Mouse (Mus musculus): ENCODE results near the gene Gmppb. TPM values are rescaled to one million over a fixed set of nuclear protein-coding genes. Genes with fewer than 3 reads are reported as not detected.
"Not testable (repeated sequence)": the region's sequence is repeated elsewhere in the genome, so short reads cannot be mapped to it uniquely, and the experiment has no call there.

The Gmppb gene
- polyA plus RNA-seq (2015; fragmentation: Nextera tagmentation; extraction: Ambion mirVana) = 12.9 and 13.8 TPM in 2 replicates

DNA sequence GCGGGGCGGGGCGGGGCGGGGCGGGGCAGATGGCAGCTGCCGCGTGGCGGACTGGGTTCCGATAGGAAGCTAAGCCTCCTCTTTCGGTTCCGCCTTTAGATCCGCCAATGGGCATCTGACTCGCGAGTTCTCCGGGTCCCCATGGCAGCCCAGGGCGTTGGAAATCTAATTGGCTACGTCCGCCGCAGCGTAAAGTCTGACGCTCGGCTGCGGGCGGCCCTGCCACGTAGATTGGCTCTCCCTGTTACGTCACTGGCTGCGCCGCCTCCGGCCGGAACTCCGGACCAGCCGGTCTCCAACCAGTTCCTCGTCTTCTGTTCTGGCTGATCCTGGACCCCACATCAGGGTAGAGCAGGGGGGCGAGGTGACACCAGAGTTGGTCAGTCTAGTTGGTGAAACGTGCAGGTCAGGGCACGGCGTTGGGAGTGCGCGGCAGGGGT is at the start of gene Gmppb:
TSS of gene Gmppb (plus strand) at position 227 of the 440 bp plus-strand sequence.
- Histone ChIP-seq H3K9ac (ENCODE audit: low read depth, low read length) (peak within 1 kb of the TSS; percentile 68), H3K4me1 (ENCODE audit: control insufficient read depth, low read depth, low read length) (peaks cover 49% of the 10 kb centered on the region), H3K4me2 (ENCODE audit: low read depth, low read length) (peak within 1 kb of the TSS; percentile 97), H3K4me3 (ENCODE audit: low read depth, low read length) (peak within 1 kb of the TSS; percentile 77), H3K27me3 (ENCODE audit: control insufficient read depth, insufficient read depth, low read depth, low read length) (no peaks in the 10 kb centered on the region), H3K36me3 (ENCODE audit: control insufficient read depth, insufficient read depth) (peaks cover 49% of the 10 kb centered on the region), H3K27ac (ENCODE audit: low read length) (peak within 1 kb of the TSS; percentile 89), H3K9me3 (replicated peaks; ENCODE audit: control insufficient read depth, low read length) (no peaks in the 10 kb centered on the region)
- ATAC-seq (ENCODE audit: low read depth) = peak; percentile 94
- WGBS (ENCODE audit: insufficient replicate concordance) = under 1% methylated on average over 39 of the region's 39 CpGs

DNA sequence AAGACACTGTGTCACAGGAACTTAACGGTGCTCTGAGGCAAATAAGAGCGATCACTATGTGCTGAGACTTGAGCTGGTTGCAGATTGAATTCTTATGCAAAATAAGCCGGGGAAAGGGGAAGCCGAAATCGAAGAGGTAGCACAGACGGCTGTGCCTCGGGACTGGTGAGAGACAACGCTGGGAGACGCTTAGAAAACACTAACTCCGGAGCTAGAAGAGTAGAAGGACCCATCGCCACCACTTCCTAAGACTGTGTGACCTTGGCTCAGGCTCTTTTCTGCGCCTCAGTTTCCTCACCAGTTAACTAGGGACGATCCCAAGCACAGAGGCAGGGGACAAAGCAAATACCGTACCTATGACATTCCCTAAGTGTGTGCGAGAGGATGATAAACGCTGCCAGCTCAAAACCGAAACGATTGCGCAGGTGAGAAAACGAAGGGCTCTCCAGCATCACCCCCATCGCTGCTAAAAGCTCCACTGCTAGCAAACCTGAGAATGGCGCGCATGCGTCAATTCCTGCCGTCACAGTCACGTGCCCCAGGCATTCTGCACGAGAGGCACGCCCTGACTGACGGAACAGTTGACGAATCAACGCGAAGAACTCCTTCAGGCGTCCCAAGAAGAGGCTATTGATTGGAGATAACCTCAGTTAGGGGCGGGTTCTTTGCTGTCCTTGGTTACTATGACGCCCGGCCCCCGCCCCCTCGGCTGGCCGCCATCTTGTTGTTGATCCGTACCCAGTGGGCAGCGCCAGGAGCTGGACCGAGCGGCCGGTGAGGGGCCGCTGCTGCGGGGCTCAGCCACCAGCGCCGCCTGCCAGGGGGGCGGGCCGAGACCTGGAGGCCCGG is 46.9 kb upstream of the Gmppb start, which contains the start of gene Ip6k1:
TSS of gene Ip6k1 (plus strand) at position 580 of the 849 bp plus-strand sequence.
- ATAC-seq (ENCODE audit: low read depth) = peak; percentile 99
- H3K4me3 ChIP-seq (ENCODE audit: low read depth, low read length) = peak within 1 kb of the TSS; percentile 96

DNA sequence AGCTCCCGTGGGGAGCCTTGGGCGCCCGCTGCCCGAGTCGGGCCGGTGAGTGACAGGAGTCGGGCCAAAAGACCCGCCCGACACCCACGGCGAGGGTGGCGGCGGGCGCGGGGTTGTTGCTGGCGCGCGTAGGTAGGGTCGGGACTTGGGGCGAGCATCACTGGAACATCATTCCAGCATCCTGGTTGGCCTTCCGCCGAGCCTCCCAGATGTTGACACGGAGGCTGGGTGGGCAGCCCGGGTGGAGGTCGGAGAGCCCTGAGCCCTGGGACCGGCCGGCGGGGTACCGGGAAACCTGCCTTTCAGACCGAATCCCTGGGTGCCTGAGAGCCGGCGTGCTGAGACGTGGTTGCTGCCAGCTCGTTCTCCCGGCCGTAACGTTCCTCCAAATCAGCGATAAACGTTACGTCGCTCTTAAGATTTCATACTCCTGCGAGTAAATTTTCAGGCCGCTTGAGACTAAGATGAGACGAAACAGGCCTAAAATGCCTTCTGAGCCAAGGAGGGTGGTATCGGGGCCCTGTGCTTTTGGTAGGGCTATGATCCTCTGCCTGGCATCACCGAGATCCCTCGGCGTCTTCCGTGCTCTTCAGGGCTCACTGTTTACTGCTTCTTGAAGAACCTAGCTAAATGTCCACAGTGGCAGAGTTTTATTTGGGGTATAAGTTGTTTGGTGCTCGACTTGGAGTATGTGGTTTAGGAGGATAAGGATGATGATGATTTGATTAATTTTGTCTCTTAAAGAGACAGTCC is 46.1 kb upstream of the Gmppb start:
- Histone ChIP-seq H3K27me3 (ENCODE audit: control insufficient read depth, insufficient read depth, low read depth, low read length) (no peaks in the 10 kb centered on the region), H3K4me2 (ENCODE audit: low read depth, low read length) (peak overlapping the region; percentile 76), H3K27ac (ENCODE audit: low read length) (peak overlapping the region; percentile 97), H3K9me3 (replicated peaks; ENCODE audit: control insufficient read depth, low read length) (no peaks in the 10 kb centered on the region), H3K9ac (ENCODE audit: low read depth, low read length) (peak overlapping the region; percentile 100), H3K4me1 (ENCODE audit: control insufficient read depth, low read depth, low read length) (peaks cover 34% of the 10 kb centered on the region), H3K4me3 (ENCODE audit: low read depth, low read length) (peak overlapping the region; percentile 96), H3K36me3 (ENCODE audit: control insufficient read depth, insufficient read depth) (no peaks in the 10 kb centered on the region)
- under 1% methylated on average over 50 of the region's 50 CpGs for WGBS (ENCODE audit: insufficient replicate concordance)
- ATAC-seq (ENCODE audit: low read depth) = peak; percentile 6

More for the DNA sequence above, 46.9 kb upstream of the Gmppb start, which contains the start of gene Ip6k1:
- Histone ChIP-seq H3K27ac (ENCODE audit: low read length) (peak within 1 kb of the TSS; percentile 97), H3K4me2 (ENCODE audit: low read depth, low read length) (peak within 1 kb of the TSS; percentile 89), H3K4me1 (ENCODE audit: control insufficient read depth, low read depth, low read length) (peaks cover 29% of the 10 kb centered on the region), H3K9me3 (replicated peaks; ENCODE audit: control insufficient read depth, low read length) (no peaks in the 10 kb centered on the region), H3K27me3 (ENCODE audit: control insufficient read depth, insufficient read depth, low read depth, low read length) (no peaks in the 10 kb centered on the region), H3K9ac (ENCODE audit: low read depth, low read length) (peak within 1 kb of the TSS; percentile 100), H3K36me3 (ENCODE audit: control insufficient read depth, insufficient read depth) (no peaks in the 10 kb centered on the region)
- WGBS (ENCODE audit: insufficient replicate concordance) = under 1% methylated on average over 51 of the region's 51 CpGs

DNA sequence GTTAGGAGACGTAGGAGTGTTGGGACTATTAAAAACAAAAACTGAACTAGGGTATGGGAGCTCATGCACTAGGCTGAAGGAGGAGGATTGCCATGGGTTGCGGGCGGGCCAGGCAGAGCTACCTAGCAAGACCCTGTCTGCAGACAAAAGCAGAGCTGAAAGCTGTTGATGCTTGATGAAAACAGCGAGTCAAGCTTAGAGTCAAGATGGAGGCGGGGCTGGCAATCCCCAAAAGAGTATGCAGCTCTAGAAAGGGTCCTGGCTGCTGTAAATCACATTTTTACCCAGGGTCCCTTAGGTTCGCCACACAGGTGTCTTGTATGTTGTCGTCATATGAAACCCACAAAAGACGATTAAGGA is 45.5 kb upstream of the Gmppb start:
- peak overlapping the region; percentile 76 for H3K4me2 ChIP-seq (ENCODE audit: low read depth, low read length)
- ATAC-seq (ENCODE audit: low read depth) = no peak
- H3K4me1 ChIP-seq (ENCODE audit: control insufficient read depth, low read depth, low read length) = peaks cover 40% of the 10 kb centered on the region
- H3K9ac ChIP-seq (ENCODE audit: low read depth, low read length) = peak overlapping the region; percentile 100
- H3K9me3 ChIP-seq (replicated peaks; ENCODE audit: control insufficient read depth, low read length) = no peaks in the 10 kb centered on the region
- 25% methylated on average over 8 of the region's 8 CpGs for WGBS (ENCODE audit: insufficient replicate concordance)
- peak overlapping the region; percentile 97 for H3K27ac ChIP-seq (ENCODE audit: low read length)
- peak overlapping the region; percentile 96 for H3K4me3 ChIP-seq (ENCODE audit: low read depth, low read length)
- H3K36me3 ChIP-seq (ENCODE audit: control insufficient read depth, insufficient read depth) = no peaks in the 10 kb centered on the region
- no peaks in the 10 kb centered on the region for H3K27me3 ChIP-seq (ENCODE audit: control insufficient read depth, insufficient read depth, low read depth, low read length)

GRCm38 (mm10) chr9:108008041-108008440 is 41.0 kb upstream of the Gmppb start:
- Histone ChIP-seq H3K36me3 (ENCODE audit: control insufficient read depth, insufficient read depth) (peaks cover 10% of the 10 kb centered on the region), H3K27me3 (ENCODE audit: control insufficient read depth, insufficient read depth, low read depth, low read length) (no peaks in the 10 kb centered on the region), H3K27ac (ENCODE audit: low read length) (no peak overlapping the region), H3K4me1 (ENCODE audit: control insufficient read depth, low read depth, low read length) (peaks cover 37% of the 10 kb centered on the region), H3K4me3 (ENCODE audit: low read depth, low read length) (no peak overlapping the region), H3K4me2 (ENCODE audit: low read depth, low read length) (no peak overlapping the region), H3K9me3 (replicated peaks; ENCODE audit: control insufficient read depth, low read length) (no peaks in the 10 kb centered on the region), H3K9ac (ENCODE audit: low read depth, low read length) (no peak overlapping the region)
- ATAC-seq (ENCODE audit: low read depth) = no peak
- 81% methylated on average over 5 of the region's 5 CpGs for WGBS (ENCODE audit: insufficient replicate concordance)

DNA sequence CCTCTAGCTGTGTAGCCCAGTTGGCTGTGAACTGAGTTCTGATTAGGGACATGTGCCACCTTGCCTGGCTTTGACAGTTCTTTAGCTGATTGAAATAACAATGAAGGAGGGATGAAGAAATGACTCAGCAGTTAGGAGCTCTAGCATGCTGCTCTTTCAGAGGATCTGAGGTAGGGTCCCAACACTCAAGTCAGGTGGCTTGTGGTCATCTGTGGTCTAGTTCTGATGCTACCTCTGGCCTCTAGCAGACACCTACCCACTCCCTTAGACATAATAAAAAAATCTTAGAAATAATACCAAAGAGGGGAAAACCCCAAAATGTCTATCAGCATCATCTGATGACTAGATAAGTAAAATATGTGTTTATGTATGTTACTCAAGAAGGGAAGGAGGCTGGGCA is 38.7 kb upstream of the Gmppb start:
- no peak overlapping the region for H3K4me3 ChIP-seq (ENCODE audit: low read depth, low read length)
- H3K36me3 ChIP-seq (ENCODE audit: control insufficient read depth, insufficient read depth) = peaks cover 13% of the 10 kb centered on the region
- H3K9me3 ChIP-seq (replicated peaks; ENCODE audit: control insufficient read depth, low read length) = no peaks in the 10 kb centered on the region
- no peak overlapping the region for H3K27ac ChIP-seq (ENCODE audit: low read length)
- ATAC-seq (ENCODE audit: low read depth) = no peak
- H3K9ac ChIP-seq (ENCODE audit: low read depth, low read length) = no peak overlapping the region
- no peaks in the 10 kb centered on the region for H3K27me3 ChIP-seq (ENCODE audit: control insufficient read depth, insufficient read depth, low read depth, low read length)
- peaks cover 19% of the 10 kb centered on the region for H3K4me1 ChIP-seq (ENCODE audit: control insufficient read depth, low read depth, low read length)
- H3K4me2 ChIP-seq (ENCODE audit: low read depth, low read length) = no peak overlapping the region

GRCm38 (mm10) chr9:108013577-108013976 is 35.5 kb upstream of the Gmppb start:
- 87% methylated on average over 2 of the region's 2 CpGs for WGBS (ENCODE audit: insufficient replicate concordance)
- not testable (repeated sequence) for H3K4me1 ChIP-seq (ENCODE audit: control insufficient read depth, low read depth, low read length); H3K4me2 ChIP-seq (ENCODE audit: low read depth, low read length); H3K27me3 ChIP-seq (ENCODE audit: control insufficient read depth, insufficient read depth, low read depth, low read length); H3K9me3 ChIP-seq (replicated peaks; ENCODE audit: control insufficient read depth, low read length); ATAC-seq (ENCODE audit: low read depth); H3K9ac ChIP-seq (ENCODE audit: low read depth, low read length); H3K27ac ChIP-seq (ENCODE audit: low read length); H3K4me3 ChIP-seq (ENCODE audit: low read depth, low read length)
- H3K36me3 ChIP-seq (ENCODE audit: control insufficient read depth, insufficient read depth) = peaks cover 13% of the 10 kb centered on the region

DNA sequence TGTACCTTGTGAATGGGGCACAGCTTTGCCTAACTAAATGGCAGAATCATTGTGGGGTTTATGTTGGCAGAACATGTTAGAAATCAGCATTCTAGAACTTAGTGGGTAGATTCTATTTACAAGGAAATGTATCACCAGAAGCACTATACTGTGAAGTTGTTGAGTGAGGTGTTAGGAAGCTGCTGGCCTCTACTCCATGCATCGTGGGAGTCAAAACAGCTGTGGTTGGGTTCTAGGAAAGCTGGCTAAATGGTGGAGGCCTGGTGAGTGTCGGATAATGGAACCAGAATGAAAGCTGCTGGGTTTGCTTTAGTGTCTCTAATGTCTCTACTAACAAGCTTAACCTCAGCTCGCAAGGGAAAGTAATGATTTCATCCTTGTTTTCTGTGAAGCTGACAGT is 31.9 kb upstream of the Gmppb start:
- Histone ChIP-seq H3K9me3 (replicated peaks; ENCODE audit: control insufficient read depth, low read length) (no peaks in the 10 kb centered on the region), H3K4me2 (ENCODE audit: low read depth, low read length) (no peak overlapping the region), H3K36me3 (ENCODE audit: control insufficient read depth, insufficient read depth) (peaks cover 11% of the 10 kb centered on the region), H3K27me3 (ENCODE audit: control insufficient read depth, insufficient read depth, low read depth, low read length) (no peaks in the 10 kb centered on the region), H3K4me3 (ENCODE audit: low read depth, low read length) (no peak overlapping the region), H3K27ac (ENCODE audit: low read length) (no peak overlapping the region), H3K4me1 (ENCODE audit: control insufficient read depth, low read depth, low read length) (peaks cover 5% of the 10 kb centered on the region), H3K9ac (ENCODE audit: low read depth, low read length) (no peak overlapping the region)
- 89% methylated on average over 3 of the region's 3 CpGs for WGBS (ENCODE audit: insufficient replicate concordance)
- no peak for ATAC-seq (ENCODE audit: low read depth)

DNA sequence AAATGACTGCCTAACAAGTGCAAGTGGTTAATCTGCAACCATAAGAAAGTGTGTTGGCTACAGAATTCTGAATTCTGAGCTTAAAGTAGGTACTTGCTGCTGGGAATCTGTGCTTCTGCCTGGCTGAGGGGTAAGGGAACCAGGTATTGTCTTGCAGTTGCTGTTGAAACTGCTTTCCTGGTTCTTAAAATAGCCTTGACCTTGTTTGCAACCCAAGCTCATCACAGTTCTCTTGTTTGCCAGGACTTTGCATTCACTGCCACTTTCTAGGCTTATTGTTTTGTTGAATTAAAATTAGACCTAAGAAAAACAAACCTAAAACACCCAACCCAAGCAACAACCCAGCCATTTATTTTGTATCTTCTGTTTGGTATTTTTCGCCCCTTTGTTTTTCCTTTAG is 28.3 kb upstream of the Gmppb start:
- Histone ChIP-seq H3K9me3 (replicated peaks; ENCODE audit: control insufficient read depth, low read length) (no peaks in the 10 kb centered on the region), H3K27me3 (ENCODE audit: control insufficient read depth, insufficient read depth, low read depth, low read length) (no peaks in the 10 kb centered on the region), H3K9ac (ENCODE audit: low read depth, low read length) (no peak overlapping the region), H3K4me1 (ENCODE audit: control insufficient read depth, low read depth, low read length) (peaks cover 8% of the 10 kb centered on the region), H3K4me3 (ENCODE audit: low read depth, low read length) (no peak overlapping the region), H3K27ac (ENCODE audit: low read length) (peak overlapping the region; percentile 32; the same call in 1 of the 2 replicates), H3K4me2 (ENCODE audit: low read depth, low read length) (no peak overlapping the region), H3K36me3 (ENCODE audit: control insufficient read depth, insufficient read depth) (peaks cover 17% of the 10 kb centered on the region)
- WGBS (ENCODE audit: insufficient replicate concordance) = 87% methylated on average over 1 of the region's 1 CpGs
- no peak for ATAC-seq (ENCODE audit: low read depth)
